Mouse (Mus musculus) olfactory bulb, adult 2 months (tissue): ENCODE measurements around the gene Trp53rkb. TPM values are rescaled to one million over a fixed set of nuclear protein-coding genes. Genes with fewer than 3 reads are reported as not detected.
"Not testable (repeated sequence)": the region's sequence is repeated elsewhere in the genome, so short reads cannot be mapped to it uniquely, and the experiment has no call there.

Experiments
- H3K27ac ChIP-seq: fragments of 200-500 bp; 2 replicates; pipeline ENCODE4 v1.5.1; 2012; ENCODE audit warnings: low read depth, low read length; ENCODE audit not compliant: insufficient read depth
- H3K4me1 ChIP-seq: fragments of 200-500 bp; 2 replicates; pipeline ENCODE4 v1.6.1; 2012; ENCODE audit warnings: low read length; ENCODE audit not compliant: control insufficient read depth, insufficient read depth
- H3K4me3 ChIP-seq: fragments of 200-500 bp; 2 replicates; pipeline ENCODE4 v1.5.1; 2012; ENCODE audit warnings: mild to moderate bottlenecking, low read depth, low read length, moderate library complexity; ENCODE audit not compliant: insufficient read depth
- CTCF ChIP-seq: fragments of 200-500 bp; IDR thresholded peaks from 2 replicates; pipeline ENCODE4 v1.5.1; 2012; ENCODE audit warnings: low read depth, mild to moderate bottlenecking, low read length, moderate library complexity; ENCODE audit not compliant: insufficient read depth
- POLR2A ChIP-seq: fragments of 200-500 bp; IDR thresholded peaks from 2 replicates; pipeline ENCODE4 v1.6.1; 2012; ENCODE audit warnings: mild to moderate bottlenecking, low read depth, low read length, moderate library complexity; ENCODE audit not compliant: insufficient read depth
- WGBS: fragments of 180-500 bp; shearing (Covaris S2); methylation state at CpG from one replicate; pipeline ENCODE4 v1.1.7; 2018; 5-methylcytosine and 5-hydroxymethylcytosine counted together
- polyA plus RNA-seq: library from polyadenylated mRNA; stranded (reverse); fragments of >200 nt; gene quantifications from 2 replicates; pipeline ENCODE4 v1.2.4, GENCODE M21; 2012; ENCODE audit warnings: low replicate concordance; ENCODE audit not compliant: missing spikeins, insufficient read depth, insufficient read length

Trp53rkb gene
- polyA plus RNA-seq, result not detected in 2 replicates

GRCm38 (mm10) chr2:166792355-166792754 is at the start of gene Trp53rkb:
Trp53rkb (plus strand) TSS chr2:166792531.
- no peak for TF ChIP-seq POLR2A
- TF ChIP-seq CTCF, result no peak
- WGBS, result 20% methylated on average over 5 of the region's 5 CpGs
- H3K4me1 ChIP-seq, result peaks cover 8% of the 10 kb centered on the region
- peak within 1 kb of the TSS; percentile 73 for H3K4me3 ChIP-seq
- peak within 1 kb of the TSS; percentile 94 for H3K27ac ChIP-seq

GRCm38 (mm10) chr2:166743504-166743903 is 48.8 kb upstream of the Trp53rkb start:
- H3K4me1 ChIP-seq, result 0 out of 2 replicates have a peak, but pooled peaks cover 4% of the 10 kb centered on the region
- no peak for TF ChIP-seq POLR2A
- TF ChIP-seq CTCF, result no peak
- H3K27ac ChIP-seq, result no peak overlapping the region
- WGBS, result 57% methylated on average over 4 of the region's 4 CpGs
- H3K4me3 ChIP-seq, result no peak overlapping the region

- Histone ChIP-seq H3K27ac (no peak overlapping the region), H3K4me1 (0 out of 2 replicates have a peak, but pooled peaks cover 4% of the 10 kb centered on the region), H3K4me3 (no peak overlapping the region)
- TF ChIP-seq CTCF (no peak), POLR2A (no peak)
- 69% methylated on average over 7 of the region's 7 CpGs for WGBS
Observed at GRCm38 (mm10) chr2:166744433-166744832, 47.9 kb upstream of the Trp53rkb start.

- 77% methylated on average over 9 of the region's 9 CpGs for WGBS
- Histone ChIP-seq H3K27ac (no peak overlapping the region), H3K4me3 (no peak overlapping the region), H3K4me1 (0 out of 2 replicates have a peak, but pooled peaks cover 4% of the 10 kb centered on the region)
- TF ChIP-seq POLR2A (no peak), CTCF (no peak)
Observed at GRCm38 (mm10) chr2:166745849-166746248, 46.5 kb upstream of the Trp53rkb start.

- WGBS, result 54% methylated on average over 14 of the region's 14 CpGs
- H3K4me3 ChIP-seq, H3K27ac ChIP-seq: not testable (repeated sequence)
Observed at GRCm38 (mm10) chr2:166746261-166746913, 45.9 kb upstream of the Trp53rkb start.

GRCm38 (mm10) chr2:166750620-166751191 is 41.6 kb upstream of the Trp53rkb start:
- no peak overlapping the region for H3K4me3 ChIP-seq
- H3K4me1 ChIP-seq, result 0 out of 2 replicates have a peak, but pooled peaks cover 4% of the 10 kb centered on the region
- H3K27ac ChIP-seq, result no peak overlapping the region
- TF ChIP-seq CTCF (no peak), POLR2A (no peak)
- 91% methylated on average over 6 of the region's 6 CpGs for WGBS

More at GRCm38 (mm10) chr2:166746261-166746913, 45.9 kb upstream of the Trp53rkb start:
- not testable (repeated sequence) for H3K4me1 ChIP-seq

- no peaks in the 10 kb centered on the region for H3K4me1 ChIP-seq
- H3K4me3 ChIP-seq, result no peak overlapping the region
- no peak overlapping the region for H3K27ac ChIP-seq
- TF ChIP-seq CTCF, result no peak
- 88% methylated on average over 4 of the region's 4 CpGs for WGBS
Observed at GRCm38 (mm10) chr2:166754194-166754593, 38.1 kb upstream of the Trp53rkb start.

GRCm38 (mm10) chr2:166754760-166755159 is 37.6 kb upstream of the Trp53rkb start:
- H3K4me3 ChIP-seq, result no peak overlapping the region
- no peaks in the 10 kb centered on the region for H3K4me1 ChIP-seq
- TF ChIP-seq POLR2A (no peak), CTCF (no peak)
- H3K27ac ChIP-seq, result no peak overlapping the region
- 95% methylated on average over 7 of the region's 7 CpGs for WGBS

GRCm38 (mm10) chr2:166757969-166758368 is 34.4 kb upstream of the Trp53rkb start:
- no peak for TF ChIP-seq CTCF
- TF ChIP-seq POLR2A, result no peak
- Histone ChIP-seq H3K4me3 (no peak overlapping the region), H3K27ac (no peak overlapping the region), H3K4me1 (no peaks in the 10 kb centered on the region)
- 46% methylated on average over 3 of the region's 3 CpGs for WGBS
